Mouse (Mus musculus): ENCODE data around the gene Pecam1.
"Not testable (repeated sequence)": the region's sequence is repeated elsewhere in the genome, so short reads cannot be mapped to it uniquely, and the experiment has no call there.

DNA sequence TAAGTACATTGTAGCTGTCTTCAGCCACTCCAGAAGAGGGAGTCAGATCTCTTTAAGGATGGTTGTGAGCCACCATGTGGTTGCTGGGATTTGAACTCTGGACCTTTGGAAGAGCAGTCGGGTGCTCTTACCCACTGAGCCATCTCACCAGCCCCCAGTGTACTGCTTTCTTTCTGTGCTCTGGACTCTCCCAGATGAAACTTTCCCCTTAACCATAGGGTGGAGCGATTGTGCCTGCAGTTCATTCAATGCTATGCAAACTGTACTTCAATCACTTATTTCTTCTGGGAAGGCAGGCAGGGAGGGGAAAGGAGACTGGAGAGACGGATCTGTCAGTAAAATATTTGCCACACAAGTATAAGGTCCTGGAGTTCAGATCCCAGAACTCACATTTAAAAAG lies 116.3 kb downstream of the Pecam1 start:
- TF ChIP-seq GATA1 (IDR thresholded peaks at IDR 0.05; ENCODE audit: borderline replicate concordance, low read length); TAL1 (conservative IDR thresholded peaks at IDR 0.05; ENCODE audit: low read depth, low read length); CTCF (IDR thresholded peaks at IDR 0.05; ENCODE audit: low read depth, low read length); GATA2 (IDR thresholded peaks at IDR 0.05; ENCODE audit: borderline replicate concordance, low read depth, low read length); POLR2AphosphoS5 (IDR thresholded peaks at IDR 0.05; ENCODE audit: insufficient replicate concordance, low read depth, low read length): not testable (repeated sequence)

All from G1E (cell line).